Mouse (Mus musculus): ENCODE measurements around the gene Sult2b1.

- no peak for TF ChIP-seq EP300 (IDR thresholded peaks at IDR 0.05; ENCODE audit: low read depth)
- no peak for TF ChIP-seq CTCF (IDR thresholded peaks at IDR 0.05; ENCODE audit: low read depth)
Observed at GRCm38 (mm10) chr7:45749401-45749800, 35.1 kb downstream of the Sult2b1 start.

Data from heart, postnatal 0 days (tissue).